Mouse (Mus musculus) urinary bladder, postnatal 0 days (tissue): ENCODE measurements around the gene AA467197. TPM values are rescaled to one million over a fixed set of nuclear protein-coding genes. Genes with fewer than 3 reads are reported as not detected.
A peak's percentile ranks its signal among the peaks of the same experiment; 100 is the strongest.

Source experiments
- microRNA counts: library from miRNA; unstranded; fragments of <30 nt; microRNA quantifications from one replicate; lab custom pipeline; 2016
- microRNA-seq: library from miRNA; unstranded; fragments of <30 nt; microRNA quantifications from one replicate; pipeline ENCODE4, GENCODE M21; 2016
- polyA plus RNA-seq: library from polyadenylated mRNA; unstranded; fragments of >200 nt; fragmentation: Nextera tagmentation; extraction: Ambion mirVana; gene quantifications from 2 replicates; pipeline ENCODE4 v1.2.1, GENCODE M21; 2015

AA467197 gene
- polyA plus RNA-seq: 2.4 and 22.0 TPM in 2 replicates

DNA sequence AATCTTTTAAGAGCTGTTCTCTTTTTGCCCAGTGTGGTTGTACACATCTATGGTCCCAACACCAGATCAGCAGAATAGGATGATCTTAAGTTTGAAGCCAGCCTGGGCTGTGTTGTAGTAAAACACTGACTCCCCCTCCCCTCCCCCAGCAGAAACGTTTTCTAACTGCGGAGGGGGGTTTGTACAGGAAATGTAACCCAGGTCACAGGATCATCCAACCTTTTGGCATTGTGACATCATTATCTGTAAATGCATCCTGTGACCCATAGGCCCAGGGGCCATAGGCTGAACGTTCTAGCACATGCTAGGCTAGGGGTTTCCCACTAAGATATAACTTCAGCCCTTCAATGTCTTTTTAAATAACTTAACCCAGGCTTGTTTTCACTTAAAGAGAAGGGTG lies at the start of gene AA467197:
AA467197 (plus strand) TSS at position 301 of the 400 bp plus-strand sequence.

DNA sequence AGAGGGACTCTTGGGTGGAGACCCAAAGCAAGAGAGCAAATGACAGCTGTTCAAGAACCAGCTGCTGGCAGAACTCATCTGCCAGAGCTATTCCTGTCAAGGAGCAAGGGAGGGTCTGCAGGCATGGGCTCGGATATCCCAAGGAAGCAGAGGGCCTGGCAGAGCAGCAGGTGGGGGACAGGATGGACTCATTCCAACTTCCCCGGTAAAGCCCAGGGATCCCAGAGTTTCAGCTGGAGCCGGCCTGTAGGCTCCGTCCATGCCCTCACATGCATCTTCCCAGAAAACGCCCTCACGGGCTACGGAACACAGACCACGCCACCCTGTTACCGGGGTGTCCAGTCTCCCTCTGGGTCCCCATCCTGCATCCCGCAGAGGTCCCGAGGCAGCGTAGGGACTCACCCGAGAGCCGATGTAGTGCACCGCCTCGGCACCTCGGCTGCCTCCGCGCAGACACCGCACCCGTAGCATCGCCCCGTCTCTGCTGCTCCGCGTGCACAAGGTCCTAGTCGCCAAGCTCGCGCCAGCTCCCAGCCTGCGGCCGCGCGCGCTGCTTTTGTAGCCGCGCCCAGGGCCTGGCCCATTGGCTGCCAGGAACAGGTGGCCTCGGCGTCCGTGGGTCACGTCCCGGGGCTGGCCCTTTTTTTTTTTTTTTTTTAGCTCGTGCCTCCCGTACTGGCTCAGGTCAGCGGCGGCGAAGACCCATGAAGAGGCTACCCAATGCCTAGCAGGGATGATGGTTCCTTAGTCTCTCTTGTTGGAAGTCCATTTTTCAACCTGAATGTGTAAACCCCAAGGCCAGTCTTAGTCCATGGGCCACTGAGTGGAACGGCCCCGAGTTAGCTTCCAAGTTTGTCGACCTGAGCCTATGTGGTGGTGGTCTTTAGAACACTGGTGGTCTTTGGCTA lies 25.8 kb upstream of the AA467197 start, which contains the start of gene Gatm:
Gatm (minus strand) TSS at position 558 of the 908 bp plus-strand sequence.

MicroRNAs encoded within 50 kb of the gene (microRNA counts, 519-probe panel; counts per million panel counts)
- microRNA mmu-miR-147 (lab: Ali Mortazavi, UCI): not detected

Small RNA genes lying within 50 kb of the gene (microRNA-seq; reads per million reads assigned to microRNA genes)
- 6.2 reads per million, percentile 13 among the genes with 10 or more reads in this experiment for gene Mir147

Other genes starting within 250 kb of the AA467197 start
- gene Slc28a2, start 210.5 kb upstream of the AA467197 start, polyA plus RNA-seq: 0.95 and 1.5 TPM in 2 replicates
- not detected in 2 replicates for gene Gm14085, start 152.0 kb upstream of the AA467197 start, polyA plus RNA-seq
- 7.5 and 17.5 TPM in 2 replicates for gene Gatm, start 25.7 kb upstream of the AA467197 start, polyA plus RNA-seq
- gene Slc30a4, start 65.7 kb downstream of the AA467197 start, polyA plus RNA-seq: 6.0 and 7.3 TPM in 2 replicates
- gene Bloc1s6, start 101.5 kb downstream of the AA467197 start, polyA plus RNA-seq: 28.3 and 30.4 TPM in 2 replicates
- 116 and 123 TPM in 2 replicates for gene Sqor, start 128.3 kb downstream of the AA467197 start, polyA plus RNA-seq